Mouse (Mus musculus): Measurements from ENCODE around the gene 0610010K14Rik.
A peak's percentile ranks its signal among the peaks of the same experiment; 100 is the strongest.

Gene 0610010K14Rik

GRCm38 (mm10) chr11:70216103-70216502 is 21.6 kb downstream of the 0610010K14Rik start:
- Histone ChIP-seq H3K4me3 (replicated peaks; ENCODE audit: low read length) (no peak overlapping the region), H3K9me3 (ENCODE audit: low read length) (no peaks in the 10 kb centered on the region), H3K27me3 (ENCODE audit: insufficient read depth, low read length) (peaks cover 78% of the 10 kb centered on the region)

GRCm38 (mm10) chr11:70215301-70215700 is 22.4 kb downstream of the 0610010K14Rik start:
- H3K27me3 ChIP-seq (ENCODE audit: insufficient read depth, low read length), result peaks cover 78% of the 10 kb centered on the region
- H3K4me3 ChIP-seq (replicated peaks; ENCODE audit: low read length), result peak overlapping the region; percentile 74
- TF ChIP-seq NANOG (IDR thresholded peaks at IDR 0.05; ENCODE audit: borderline replicate concordance, low read length) (no peak), POU5F1 (IDR thresholded peaks at IDR 0.05; ENCODE audit: borderline replicate concordance, low read length) (no peak), CTCF (conservative IDR thresholded peaks at IDR 0.05; ENCODE audit: low read length) (no peak)
- peaks cover 55% of the 10 kb centered on the region for H3K4me1 ChIP-seq (replicated peaks; ENCODE audit: low read depth, low read length)
- no peaks in the 10 kb centered on the region for H3K9me3 ChIP-seq (ENCODE audit: low read length)
- H3K36me3 ChIP-seq (ENCODE audit: insufficient read depth, low read length), result peaks cover 28% of the 10 kb centered on the region

More at GRCm38 (mm10) chr11:70216103-70216502, 21.6 kb downstream of the 0610010K14Rik start:
- Histone ChIP-seq H3K4me1 (replicated peaks; ENCODE audit: low read depth, low read length) (peaks cover 56% of the 10 kb centered on the region), H3K36me3 (ENCODE audit: insufficient read depth, low read length) (peaks cover 28% of the 10 kb centered on the region)
- TF ChIP-seq NANOG (IDR thresholded peaks at IDR 0.05; ENCODE audit: borderline replicate concordance, low read length), result no peak
- no peak for TF ChIP-seq CTCF (conservative IDR thresholded peaks at IDR 0.05; ENCODE audit: low read length)
- no peak for TF ChIP-seq POU5F1 (IDR thresholded peaks at IDR 0.05; ENCODE audit: borderline replicate concordance, low read length)

- TF ChIP-seq NANOG (IDR thresholded peaks at IDR 0.05; ENCODE audit: borderline replicate concordance, low read length) (no peak), POU5F1 (IDR thresholded peaks at IDR 0.05; ENCODE audit: borderline replicate concordance, low read length) (no peak), CTCF (conservative IDR thresholded peaks at IDR 0.05; ENCODE audit: low read length) (no peak)
- Histone ChIP-seq H3K27me3 (ENCODE audit: insufficient read depth, low read length) (peaks cover 74% of the 10 kb centered on the region), H3K4me3 (replicated peaks; ENCODE audit: low read length) (peak overlapping the region; percentile 74), H3K4me1 (replicated peaks; ENCODE audit: low read depth, low read length) (peaks cover 51% of the 10 kb centered on the region), H3K9me3 (ENCODE audit: low read length) (no peaks in the 10 kb centered on the region), H3K36me3 (ENCODE audit: insufficient read depth, low read length) (peaks cover 28% of the 10 kb centered on the region)
Observed at GRCm38 (mm10) chr11:70214856-70215209, 22.9 kb downstream of the 0610010K14Rik start.

GRCm38 (mm10) chr11:70214191-70214855 is 23.4 kb downstream of the 0610010K14Rik start:
- H3K4me3 ChIP-seq (replicated peaks; ENCODE audit: low read length), result peak overlapping the region; percentile 74
- peaks cover 70% of the 10 kb centered on the region for H3K27me3 ChIP-seq (ENCODE audit: insufficient read depth, low read length)
- peaks cover 47% of the 10 kb centered on the region for H3K4me1 ChIP-seq (replicated peaks; ENCODE audit: low read depth, low read length)
- TF ChIP-seq POU5F1 (IDR thresholded peaks at IDR 0.05; ENCODE audit: borderline replicate concordance, low read length), result no peak
- TF ChIP-seq CTCF (conservative IDR thresholded peaks at IDR 0.05; ENCODE audit: low read length), result no peak
- TF ChIP-seq NANOG (IDR thresholded peaks at IDR 0.05; ENCODE audit: borderline replicate concordance, low read length), result no peak
- peaks cover 28% of the 10 kb centered on the region for H3K36me3 ChIP-seq (ENCODE audit: insufficient read depth, low read length)
- H3K9me3 ChIP-seq (ENCODE audit: low read length), result no peaks in the 10 kb centered on the region

- Histone ChIP-seq H3K4me3 (replicated peaks; ENCODE audit: low read length) (peak overlapping the region; percentile 74), H3K4me1 (replicated peaks; ENCODE audit: low read depth, low read length) (peaks cover 47% of the 10 kb centered on the region), H3K9me3 (ENCODE audit: low read length) (no peaks in the 10 kb centered on the region), H3K36me3 (ENCODE audit: insufficient read depth, low read length) (peaks cover 24% of the 10 kb centered on the region), H3K27me3 (ENCODE audit: insufficient read depth, low read length) (peaks cover 64% of the 10 kb centered on the region)
- TF ChIP-seq CTCF (conservative IDR thresholded peaks at IDR 0.05; ENCODE audit: low read length) (no peak), NANOG (IDR thresholded peaks at IDR 0.05; ENCODE audit: borderline replicate concordance, low read length) (no peak), POU5F1 (IDR thresholded peaks at IDR 0.05; ENCODE audit: borderline replicate concordance, low read length) (no peak)
Observed at GRCm38 (mm10) chr11:70213736-70214135, 24.0 kb downstream of the 0610010K14Rik start.

GRCm38 (mm10) chr11:70212896-70213295 is 24.8 kb downstream of the 0610010K14Rik start:
- H3K4me1 ChIP-seq (replicated peaks; ENCODE audit: low read depth, low read length), result peaks cover 49% of the 10 kb centered on the region
- peaks cover 15% of the 10 kb centered on the region for H3K36me3 ChIP-seq (ENCODE audit: insufficient read depth, low read length)
- H3K27me3 ChIP-seq (ENCODE audit: insufficient read depth, low read length), result peaks cover 57% of the 10 kb centered on the region
- TF ChIP-seq CTCF (conservative IDR thresholded peaks at IDR 0.05; ENCODE audit: low read length), result peak; percentile 35
- TF ChIP-seq POU5F1 (IDR thresholded peaks at IDR 0.05; ENCODE audit: borderline replicate concordance, low read length), result no peak
- H3K4me3 ChIP-seq (replicated peaks; ENCODE audit: low read length), result no peak overlapping the region
- no peaks in the 10 kb centered on the region for H3K9me3 ChIP-seq (ENCODE audit: low read length)

- peaks cover 52% of the 10 kb centered on the region for H3K27me3 ChIP-seq (ENCODE audit: insufficient read depth, low read length)
- H3K4me1 ChIP-seq (replicated peaks; ENCODE audit: low read depth, low read length), result peaks cover 49% of the 10 kb centered on the region
- TF ChIP-seq NANOG (IDR thresholded peaks at IDR 0.05; ENCODE audit: borderline replicate concordance, low read length), result no peak
- TF ChIP-seq POU5F1 (IDR thresholded peaks at IDR 0.05; ENCODE audit: borderline replicate concordance, low read length), result no peak
- TF ChIP-seq CTCF (conservative IDR thresholded peaks at IDR 0.05; ENCODE audit: low read length), result no peak
- H3K9me3 ChIP-seq (ENCODE audit: low read length), result no peaks in the 10 kb centered on the region
- H3K4me3 ChIP-seq (replicated peaks; ENCODE audit: low read length), result peak within 1 kb of the TSS; percentile 74
- peaks cover 10% of the 10 kb centered on the region for H3K36me3 ChIP-seq (ENCODE audit: insufficient read depth, low read length)
Observed at GRCm38 (mm10) chr11:70212423-70212822, 25.3 kb downstream of the 0610010K14Rik start, which contains the start of gene Slc16a11. Gene Slc16a11 (plus strand): TSS chr11:70212752.

GRCm38 (mm10) chr11:70211972-70212371 is 25.7 kb downstream of the 0610010K14Rik start:
- Histone ChIP-seq H3K4me1 (replicated peaks; ENCODE audit: low read depth, low read length) (peaks cover 49% of the 10 kb centered on the region), H3K27me3 (ENCODE audit: insufficient read depth, low read length) (peaks cover 48% of the 10 kb centered on the region), H3K4me3 (replicated peaks; ENCODE audit: low read length) (no peak overlapping the region), H3K9me3 (ENCODE audit: low read length) (no peaks in the 10 kb centered on the region), H3K36me3 (ENCODE audit: insufficient read depth, low read length) (peaks cover 6% of the 10 kb centered on the region)
- TF ChIP-seq CTCF (conservative IDR thresholded peaks at IDR 0.05; ENCODE audit: low read length) (no peak), NANOG (IDR thresholded peaks at IDR 0.05; ENCODE audit: borderline replicate concordance, low read length) (no peak), POU5F1 (IDR thresholded peaks at IDR 0.05; ENCODE audit: borderline replicate concordance, low read length) (no peak)

Measured in E14TG2a.4 (cell line).